Mouse (Mus musculus) limb, embryonic 11.5 days (tissue): ENCODE data around the gene Pole. TPM values are rescaled to one million over a fixed set of nuclear protein-coding genes. Genes with fewer than 3 reads are reported as not detected.

ENCODE experiments used
- ATAC-seq: fragments of 200-750 bp; cut with Nextera tagmentation; 2 replicates; pipeline ENCODE4 v1.8.0; 2017; ENCODE audit warnings: low read depth; ENCODE audit not compliant: insufficient number of reproducible peaks, low FRiP score, low TSS enrichment
- DNase-seq: peaks from one replicate; pipeline ENCODE4 v3.0.0-alpha.2; 2015; ENCODE audit warnings: low spot score
- H3K27ac ChIP-seq: fragments of 300-500 bp; sonication (generic); replicated peaks from 2 replicates; pipeline ENCODE4 v1.5.1; 2014; ENCODE audit warnings: low read depth, mild to moderate bottlenecking, low read length
- H3K27me3 ChIP-seq: fragments of 300-500 bp; sonication (generic); 2 replicates; pipeline ENCODE4 v1.6.1; 2014; ENCODE audit warnings: mild to moderate bottlenecking, low read length, mixed read lengths; ENCODE audit not compliant: control insufficient read depth, insufficient read depth
- H3K36me3 ChIP-seq: fragments of 300-500 bp; sonication (generic); 2 replicates; pipeline ENCODE4 v1.6.1; 2014; ENCODE audit warnings: mild to moderate bottlenecking, low read length, moderate library complexity, mixed read lengths; ENCODE audit not compliant: control insufficient read depth, insufficient read depth
- H3K4me1 ChIP-seq: fragments of 300-500 bp; sonication (generic); 2 replicates; pipeline ENCODE4 v1.6.1; 2014; ENCODE audit warnings: low read length, mixed read lengths; ENCODE audit not compliant: control insufficient read depth, insufficient read depth
- H3K4me2 ChIP-seq: fragments of 300-500 bp; sonication (generic); 2 replicates; pipeline ENCODE4 v1.6.1; 2014; ENCODE audit warnings: low read depth, mild to moderate bottlenecking, moderate library complexity; ENCODE audit not compliant: severe bottlenecking
- H3K4me3 ChIP-seq: fragments of 300-500 bp; sonication (generic); 2 replicates; pipeline ENCODE4 v1.5.1; 2014; ENCODE audit warnings: low read depth, low read length
- H3K9ac ChIP-seq: fragments of 300-500 bp; sonication (generic); 2 replicates; pipeline ENCODE4 v1.6.1; 2014; ENCODE audit warnings: mild to moderate bottlenecking, low read length
- H3K9me3 ChIP-seq: fragments of 300-500 bp; sonication (generic); 2 replicates; pipeline ENCODE4 v1.6.1; 2016; ENCODE audit warnings: low read length; ENCODE audit not compliant: control insufficient read depth
- WGBS: fragments of 180-500 bp; shearing (Covaris S2); extraction: QIAGEN DNeasy Blood & Tissue Kit; methylation state at CpG from one replicate; pipeline ENCODE4 v1.1.7; 2014; 5-methylcytosine and 5-hydroxymethylcytosine counted together
- polyA plus RNA-seq: library from polyadenylated mRNA; unstranded; fragments of >200 nt; fragmentation: Nextera tagmentation; extraction: Ambion mirVana; gene quantifications from 2 replicates; pipeline ENCODE4 v1.2.1, GENCODE M21; 2014

Pole gene
- polyA plus RNA-seq, 1 experiment from 2014 or later, result 46.7 TPM

DNA sequence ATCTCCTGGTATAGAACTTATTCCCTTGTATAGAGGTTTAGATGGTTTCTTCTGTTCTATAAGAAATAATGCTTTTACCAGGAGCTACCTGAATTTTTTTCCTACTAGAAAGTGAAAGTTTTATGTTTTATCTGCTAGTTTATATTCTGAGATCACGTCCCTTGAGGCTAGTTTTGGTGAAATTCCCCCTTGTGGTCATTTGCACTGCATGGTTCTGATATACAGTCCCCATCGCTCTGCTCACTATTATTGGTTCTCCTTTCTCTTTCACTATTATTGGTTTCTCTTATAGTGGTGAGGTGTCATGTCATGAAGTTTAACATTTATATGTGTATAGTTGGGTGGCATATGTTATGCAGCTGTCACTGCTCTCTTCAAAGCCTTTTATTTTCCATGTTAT lies 14.5 kb downstream of the Pole start:
- no peak overlapping the region for H3K9ac ChIP-seq
- no peaks in the 10 kb centered on the region for H3K4me1 ChIP-seq
- no peak overlapping the region for H3K27ac ChIP-seq
- no peak overlapping the region for H3K4me2 ChIP-seq
- ATAC-seq (no peak), DNase-seq (no peak)
- no peaks in the 10 kb centered on the region for H3K9me3 ChIP-seq
- 95% methylated on average over 2 of the region's 2 CpGs for WGBS
- H3K36me3 ChIP-seq, result peaks cover 22% of the 10 kb centered on the region
- H3K4me3 ChIP-seq, result no peak overlapping the region
- H3K27me3 ChIP-seq, result no peaks in the 10 kb centered on the region

DNA sequence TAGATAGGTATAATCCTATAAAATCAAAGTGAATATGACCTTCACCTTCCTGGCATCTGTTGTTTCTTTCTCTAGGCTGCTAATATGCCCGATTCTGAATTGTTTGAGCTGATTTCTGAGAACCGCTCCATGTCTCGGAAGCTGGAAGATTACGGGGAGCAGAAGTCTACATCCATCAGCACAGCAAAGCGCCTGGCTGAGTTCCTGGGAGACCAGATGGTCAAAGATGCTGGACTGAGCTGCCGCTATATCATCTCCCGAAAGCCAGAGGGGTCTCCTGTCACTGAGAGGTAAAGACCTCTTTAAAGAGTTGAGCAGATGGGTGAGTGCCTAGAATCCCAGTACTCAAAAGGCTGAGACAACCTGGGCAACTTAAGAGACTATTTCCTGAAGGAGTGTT lies 22.8 kb downstream of the Pole start:
- Histone ChIP-seq H3K9ac (no peak overlapping the region), H3K9me3 (no peaks in the 10 kb centered on the region), H3K27ac (no peak overlapping the region), H3K27me3 (no peaks in the 10 kb centered on the region), H3K36me3 (peaks cover 24% of the 10 kb centered on the region; the same call in 1 of the 2 replicates), H3K4me1 (no peaks in the 10 kb centered on the region), H3K4me2 (no peak overlapping the region), H3K4me3 (no peak overlapping the region)
- ATAC-seq (no peak), DNase-seq (no peak)
- 97% methylated on average over 7 of the region's 7 CpGs for WGBS

DNA sequence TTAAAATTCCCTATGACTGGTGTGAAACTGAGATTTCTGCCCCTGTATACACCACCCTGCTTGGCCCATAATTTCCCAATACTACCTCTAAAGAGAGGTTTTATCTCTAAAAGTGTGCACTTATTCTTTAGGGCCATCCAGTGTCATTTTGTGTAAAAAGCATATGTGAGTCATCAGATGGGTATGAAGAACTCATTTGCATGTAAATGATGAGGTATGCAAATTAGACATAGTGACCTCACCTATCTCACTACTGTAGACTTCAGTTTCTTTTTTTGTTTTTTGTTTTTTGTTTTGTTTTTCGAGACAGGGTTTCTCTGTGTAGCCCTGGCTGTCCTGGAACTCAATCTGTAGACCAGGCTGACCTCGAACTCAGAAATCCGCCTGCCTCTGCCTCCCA lies 27.0 kb downstream of the Pole start:
- Histone ChIP-seq H3K9ac (no peak overlapping the region), H3K4me2 (no peak overlapping the region), H3K9me3 (no peaks in the 10 kb centered on the region), H3K27ac (no peak overlapping the region), H3K36me3 (peaks cover 18% of the 10 kb centered on the region; the same call in 1 of the 2 replicates), H3K4me1 (no peaks in the 10 kb centered on the region), H3K27me3 (no peaks in the 10 kb centered on the region), H3K4me3 (no peak overlapping the region)
- DNase-seq, result no peak
- ATAC-seq, result no peak
- WGBS, result 85% methylated on average over 3 of the region's 3 CpGs

DNA sequence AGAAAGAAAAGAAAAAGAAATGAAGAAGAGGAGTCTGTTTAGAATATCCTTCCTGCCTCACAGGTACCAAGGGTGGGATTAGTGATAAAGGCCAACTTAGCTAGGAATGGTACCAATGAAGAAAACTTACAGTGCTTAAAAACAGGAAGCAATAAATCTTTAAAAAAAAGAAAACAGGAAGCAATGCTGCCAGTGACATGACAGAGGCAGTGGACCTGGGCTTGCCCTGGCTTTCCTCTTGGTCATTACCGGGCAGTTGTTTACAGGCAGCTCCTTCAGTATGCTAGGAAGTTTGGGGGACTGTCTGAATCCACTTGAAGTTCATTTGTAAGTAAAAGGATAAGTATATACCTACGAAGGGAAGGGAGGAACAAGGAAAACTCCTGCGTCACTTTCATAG lies 44.4 kb downstream of the Pole start:
- Histone ChIP-seq H3K36me3 (peaks cover 30% of the 10 kb centered on the region), H3K27me3 (no peaks in the 10 kb centered on the region), H3K9me3 (no peaks in the 10 kb centered on the region), H3K9ac (no peak overlapping the region), H3K27ac (no peak overlapping the region), H3K4me3 (no peak overlapping the region), H3K4me1 (no peaks in the 10 kb centered on the region), H3K4me2 (no peak overlapping the region)
- no peak for ATAC-seq
- WGBS, result 77% methylated on average over 3 of the region's 3 CpGs
- DNase-seq, result no peak

DNA sequence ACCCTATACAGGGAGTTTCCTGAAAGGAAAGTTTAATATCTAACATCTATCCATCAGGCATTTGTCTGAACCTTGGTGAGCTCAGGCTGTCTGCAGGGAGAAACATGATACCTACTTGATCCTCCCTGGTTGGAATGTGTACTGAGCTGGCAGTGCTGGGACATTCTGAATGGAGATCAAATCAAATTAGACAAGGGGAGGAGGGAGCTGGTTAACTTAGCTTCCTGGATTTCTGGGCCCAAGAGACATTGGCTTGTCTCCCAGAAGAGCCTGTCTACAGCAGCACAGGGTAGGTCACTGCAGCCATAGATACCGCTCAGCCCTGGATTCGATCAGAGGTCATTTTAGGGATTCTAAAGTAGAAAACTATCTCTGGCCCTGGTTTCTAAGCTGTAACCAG lies 52.7 kb downstream of the Pole start:
- H3K4me3 ChIP-seq, result no peak overlapping the region
- ATAC-seq (no peak), DNase-seq (no peak)
- H3K9ac ChIP-seq, result no peak overlapping the region
- H3K4me2 ChIP-seq, result no peak overlapping the region
- peaks cover 23% of the 10 kb centered on the region for H3K27me3 ChIP-seq
- peaks cover 19% of the 10 kb centered on the region for H3K36me3 ChIP-seq
- H3K4me1 ChIP-seq, result peaks cover 5% of the 10 kb centered on the region
- H3K9me3 ChIP-seq, result no peaks in the 10 kb centered on the region
- 94% methylated on average over 2 of the region's 2 CpGs for WGBS
- no peak overlapping the region for H3K27ac ChIP-seq

DNA sequence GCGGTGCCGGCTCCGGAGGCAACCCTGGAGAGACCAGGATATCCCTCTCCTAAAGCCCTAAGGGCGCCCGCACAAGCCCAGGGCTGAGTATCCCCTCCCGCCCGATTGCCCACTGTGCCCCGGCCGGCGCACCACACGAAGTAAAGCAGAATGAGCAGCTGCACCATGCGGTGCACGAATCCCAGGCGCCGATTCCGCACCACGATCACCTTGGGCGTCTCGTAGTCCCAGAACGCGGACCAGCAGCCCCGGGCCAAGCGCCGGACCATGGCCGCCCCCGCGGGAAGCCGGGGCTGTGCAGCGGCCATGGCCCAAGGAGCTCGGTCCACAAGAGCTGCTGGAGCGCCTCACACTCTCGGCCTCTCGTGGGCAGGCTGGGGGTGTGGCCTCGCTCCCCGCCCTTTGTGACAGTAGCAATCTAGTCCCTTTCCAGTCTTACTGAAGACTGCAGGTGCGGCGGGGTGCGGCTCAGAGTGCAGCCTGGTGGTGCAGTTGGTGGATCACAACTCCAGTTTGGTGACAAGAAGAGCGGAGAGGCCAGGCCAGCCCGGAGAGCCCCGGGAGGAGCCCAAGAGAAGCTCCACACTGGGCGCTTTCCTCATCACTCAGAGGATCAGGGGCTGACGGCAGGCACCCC lies 56.7 kb downstream of the Pole start, which contains the start of gene P2rx2:
P2rx2 (minus strand) TSS at position 565 of the 637 bp plus-strand sequence.
- Histone ChIP-seq H3K4me1 (peaks cover 5% of the 10 kb centered on the region), H3K27me3 (peaks cover 23% of the 10 kb centered on the region), H3K27ac (no peak within 1 kb of the TSS), H3K4me3 (peak within 1 kb of the TSS; percentile 44), H3K9ac (peak within 1 kb of the TSS; percentile 47), H3K36me3 (no peaks in the 10 kb centered on the region), H3K9me3 (no peaks in the 10 kb centered on the region), H3K4me2 (peak within 1 kb of the TSS; percentile 86)
- DNase-seq (peak; percentile 66), ATAC-seq (peak; percentile 45; the same call in 1 of the 2 replicates)
- 1% methylated on average over 43 of the region's 43 CpGs for WGBS

DNA sequence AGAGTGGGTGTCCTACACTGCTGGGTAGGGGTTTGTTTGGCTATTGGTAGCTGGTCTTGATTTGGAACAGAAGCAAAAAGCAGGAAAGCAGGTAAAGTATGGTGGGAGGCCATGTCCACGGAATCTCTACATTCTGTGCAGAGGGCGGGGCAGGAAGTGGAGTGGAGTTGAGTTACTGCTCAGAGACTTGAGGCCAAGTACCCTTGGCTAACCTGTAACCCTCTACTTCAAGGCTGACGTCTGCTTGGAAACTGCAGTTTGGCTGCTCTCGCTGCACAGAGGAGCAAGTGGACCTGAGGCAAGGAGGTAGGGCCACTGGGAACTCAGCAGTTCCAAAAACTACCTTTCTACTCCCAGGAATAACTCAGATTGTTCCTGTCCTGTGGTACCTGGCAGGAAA lies 58.4 kb downstream of the Pole start, which contains the start of gene Lrcol1:
Lrcol1 (plus strand) TSS at position 207 of the 400 bp plus-strand sequence.
- DNase-seq, result no peak
- Histone ChIP-seq H3K4me2 (no peak within 1 kb of the TSS), H3K4me1 (peaks cover 5% of the 10 kb centered on the region), H3K27ac (no peak within 1 kb of the TSS), H3K9me3 (no peaks in the 10 kb centered on the region), H3K4me3 (no peak within 1 kb of the TSS), H3K9ac (no peak within 1 kb of the TSS), H3K27me3 (peaks cover 23% of the 10 kb centered on the region), H3K36me3 (no peaks in the 10 kb centered on the region)
- ATAC-seq, result no peak
- 82% methylated on average over 4 of the region's 4 CpGs for WGBS

DNA sequence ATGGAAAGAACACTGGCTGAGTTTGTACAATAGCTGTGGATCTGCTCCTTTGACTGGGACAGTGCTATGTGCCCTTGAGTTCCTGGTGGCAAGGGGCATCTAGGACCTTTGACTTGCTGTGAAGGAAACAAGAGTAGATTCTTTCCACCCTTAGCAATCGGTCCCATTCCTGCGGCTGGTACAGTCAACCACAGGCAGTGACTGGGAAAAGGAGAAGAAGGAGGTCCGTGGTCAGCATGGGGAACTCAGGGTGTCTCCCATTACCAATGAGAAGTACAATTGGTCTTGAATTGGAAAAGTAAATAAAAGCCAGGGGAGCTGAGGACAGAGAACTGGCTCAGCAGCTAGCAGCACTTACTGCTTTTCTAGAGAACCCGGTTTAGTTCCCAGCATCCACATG lies 59.4 kb downstream of the Pole start:
- ATAC-seq (no peak), DNase-seq (no peak)
- Histone ChIP-seq H3K9ac (no peak overlapping the region), H3K27ac (no peak overlapping the region), H3K9me3 (no peaks in the 10 kb centered on the region), H3K4me2 (no peak overlapping the region), H3K4me3 (no peak overlapping the region), H3K4me1 (peaks cover 5% of the 10 kb centered on the region), H3K27me3 (peaks cover 23% of the 10 kb centered on the region), H3K36me3 (no peaks in the 10 kb centered on the region)
- 91% methylated on average over 4 of the region's 4 CpGs for WGBS

DNA sequence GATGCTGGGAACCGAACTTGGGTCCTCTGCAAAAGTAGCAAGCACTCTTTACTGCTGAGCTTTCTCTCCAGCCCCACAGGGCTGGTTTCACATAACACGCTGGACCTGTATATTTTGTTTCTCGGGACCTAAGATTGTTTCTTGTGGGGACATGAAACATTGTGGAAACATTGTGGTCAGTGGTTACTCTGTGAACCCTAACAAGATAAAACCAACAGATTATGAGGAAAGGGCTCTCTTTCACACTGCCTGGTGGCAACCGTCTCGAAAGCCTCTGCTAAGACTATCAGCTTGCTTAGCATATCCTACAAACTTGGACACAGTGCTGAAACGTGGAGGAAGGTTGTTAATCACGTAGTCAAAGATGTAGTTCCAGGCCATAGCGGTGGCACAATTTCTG lies 60.9 kb downstream of the Pole start:
- Histone ChIP-seq H3K9me3 (no peaks in the 10 kb centered on the region), H3K4me2 (no peak overlapping the region), H3K4me1 (peaks cover 5% of the 10 kb centered on the region), H3K36me3 (no peaks in the 10 kb centered on the region), H3K4me3 (no peak overlapping the region), H3K9ac (no peak overlapping the region), H3K27me3 (peaks cover 17% of the 10 kb centered on the region), H3K27ac (no peak overlapping the region)
- DNase-seq (no peak), ATAC-seq (no peak)
- WGBS, result 82% methylated on average over 8 of the region's 8 CpGs
